Mouse (Mus musculus) forebrain, embryonic 14.5 days (tissue): ENCODE data around the gene Apba2. TPM values are rescaled to one million over a fixed set of nuclear protein-coding genes. Genes with fewer than 3 reads are reported as not detected.

Experiments
- ATAC-seq: fragments of 200-750 bp; cut with Nextera tagmentation; 2 replicates; pipeline ENCODE4 v1.8.0; 2017; ENCODE audit warnings: mild to moderate bottlenecking, moderate library complexity
- DNase-seq: peaks from one replicate; pipeline ENCODE4 v3.0.0-alpha.2; 2015; ENCODE audit warnings: low spot score
- H3K27ac ChIP-seq: fragments of 300-500 bp; sonication (generic); 2 replicates; pipeline ENCODE4 v1.5.1; 2014; ENCODE audit warnings: low read depth, mild to moderate bottlenecking, control low read depth, low read length, moderate library complexity
- H3K27me3 ChIP-seq: fragments of 300-500 bp; sonication (generic); replicated peaks from 2 replicates; pipeline ENCODE4 v1.6.1; 2014; ENCODE audit warnings: low read length, control low read depth, mixed read lengths; ENCODE audit not compliant: control insufficient read depth, insufficient read depth
- H3K36me3 ChIP-seq: fragments of 300-500 bp; sonication (generic); 2 replicates; pipeline ENCODE4 v1.6.1; 2014; ENCODE audit warnings: low read length, control low read depth; ENCODE audit not compliant: control insufficient read depth, insufficient read depth
- H3K4me1 ChIP-seq: fragments of 300-500 bp; sonication (generic); 2 replicates; pipeline ENCODE4 v1.6.1; 2014; ENCODE audit warnings: antibody characterized with exemption, low read length, control low read depth; ENCODE audit not compliant: control insufficient read depth, insufficient read depth
- H3K4me2 ChIP-seq: fragments of 300-500 bp; sonication (generic); 2 replicates; pipeline ENCODE4 v1.6.1; 2014; ENCODE audit warnings: mild to moderate bottlenecking, control low read depth, low read length
- H3K4me3 ChIP-seq: fragments of 300-500 bp; sonication (generic); 2 replicates; pipeline ENCODE4 v1.5.1; 2014; ENCODE audit warnings: low read depth, low read length, control low read depth
- H3K9ac ChIP-seq: fragments of 300-500 bp; sonication (generic); 2 replicates; pipeline ENCODE4 v1.6.1; 2014; ENCODE audit warnings: mild to moderate bottlenecking, low read length, control low read depth, moderate library complexity
- H3K9me3 ChIP-seq: fragments of 300-500 bp; sonication (generic); replicated peaks from 2 replicates; pipeline ENCODE4 v1.6.1; 2016; ENCODE audit warnings: low read length, control low read depth, mixed read lengths; ENCODE audit not compliant: control insufficient read depth
- WGBS: fragments of 180-500 bp; shearing (Covaris S2); extraction: QIAGEN DNeasy Blood & Tissue Kit; methylation state at CpG from one replicate; pipeline ENCODE4 v1.1.7; 2014; 5-methylcytosine and 5-hydroxymethylcytosine counted together
- polyA plus RNA-seq: library from polyadenylated mRNA; unstranded; fragments of >200 nt; fragmentation: Nextera tagmentation; extraction: Ambion mirVana; gene quantifications from 2 replicates; pipeline ENCODE4 v1.2.1, GENCODE M21; 2014

Apba2 gene
- polyA plus RNA-seq, 1 experiment from 2014 or later: 113 TPM

DNA sequence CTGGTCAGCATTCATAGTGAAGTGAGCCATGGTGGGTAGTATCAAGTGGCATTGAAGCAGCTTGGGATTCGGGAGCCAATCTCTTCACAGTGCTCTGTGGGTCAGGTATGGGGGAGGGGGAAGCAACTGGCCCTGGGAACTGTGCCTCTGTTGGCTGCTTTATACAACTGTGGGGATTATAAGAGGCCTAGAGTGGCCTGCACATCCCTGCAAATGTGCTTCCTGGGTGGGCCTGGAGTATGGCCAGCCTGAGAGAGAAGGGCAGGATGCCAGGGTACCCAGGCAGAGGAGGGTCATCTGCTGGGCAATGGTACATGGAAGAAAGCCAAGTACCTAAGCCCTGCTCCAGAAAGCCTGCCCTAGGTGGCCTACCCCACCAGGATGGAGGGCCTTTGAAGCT is 49.4 kb downstream of the Apba2 start:
- H3K9me3 ChIP-seq: no peaks in the 10 kb centered on the region
- H3K36me3 ChIP-seq: peaks cover 15% of the 10 kb centered on the region
- WGBS: 68% methylated on average over 1 of the region's 1 CpGs
- H3K4me1 ChIP-seq: peaks cover 5% of the 10 kb centered on the region; the same call in 1 of the 2 replicates
- H3K27ac ChIP-seq: 0 out of 2 replicates have a peak overlapping the region, but pooled peaks have one; percentile 14
- H3K4me2 ChIP-seq: no peak overlapping the region
- H3K9ac ChIP-seq: no peak overlapping the region
- H3K27me3 ChIP-seq: no peaks in the 10 kb centered on the region
- peak; percentile 65 for ATAC-seq
- DNase-seq: no peak
- H3K4me3 ChIP-seq: no peak overlapping the region

DNA sequence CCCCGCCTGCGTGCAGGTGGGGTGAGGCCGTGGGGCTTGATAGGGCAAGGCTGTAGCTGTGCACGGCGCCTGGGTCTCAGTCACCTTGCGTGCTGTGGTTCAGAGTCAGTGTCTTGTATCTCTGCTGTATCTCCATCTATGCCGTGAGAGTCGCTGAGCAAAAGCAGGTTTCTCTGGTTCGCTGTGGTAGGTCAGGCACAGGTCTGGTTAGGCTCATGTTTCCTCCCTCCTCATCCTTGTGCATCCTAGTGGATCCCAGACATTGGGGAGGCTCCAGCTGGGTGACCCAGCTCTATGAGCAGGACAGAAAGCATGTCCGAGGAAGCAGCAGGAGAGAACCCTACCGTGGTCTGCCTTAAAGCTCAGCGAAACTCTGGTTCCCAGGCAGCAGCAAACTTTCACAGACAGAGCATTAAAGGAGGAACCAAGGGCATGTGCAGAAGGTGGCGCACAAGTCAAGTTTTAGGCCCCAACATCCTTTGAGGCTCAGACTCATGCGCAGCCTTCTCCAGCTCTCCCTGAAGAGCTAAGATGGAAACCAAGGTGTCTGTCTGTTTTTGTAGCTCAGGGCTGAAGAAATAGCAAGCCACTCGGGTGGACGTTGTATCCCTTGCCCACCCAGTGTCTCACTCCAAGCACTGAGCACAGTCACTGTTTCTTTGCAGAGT is 51.2 kb downstream of the Apba2 start:
- Histone ChIP-seq H3K9ac (no peak overlapping the region), H3K27me3 (no peaks in the 10 kb centered on the region), H3K36me3 (peaks cover 15% of the 10 kb centered on the region), H3K9me3 (no peaks in the 10 kb centered on the region), H3K4me3 (no peak overlapping the region), H3K4me2 (no peak overlapping the region), H3K27ac (no peak overlapping the region), H3K4me1 (peaks cover 5% of the 10 kb centered on the region; the same call in 1 of the 2 replicates)
- DNase-seq: no peak
- no peak for ATAC-seq
- WGBS: 85% methylated on average over 13 of the region's 16 CpGs

DNA sequence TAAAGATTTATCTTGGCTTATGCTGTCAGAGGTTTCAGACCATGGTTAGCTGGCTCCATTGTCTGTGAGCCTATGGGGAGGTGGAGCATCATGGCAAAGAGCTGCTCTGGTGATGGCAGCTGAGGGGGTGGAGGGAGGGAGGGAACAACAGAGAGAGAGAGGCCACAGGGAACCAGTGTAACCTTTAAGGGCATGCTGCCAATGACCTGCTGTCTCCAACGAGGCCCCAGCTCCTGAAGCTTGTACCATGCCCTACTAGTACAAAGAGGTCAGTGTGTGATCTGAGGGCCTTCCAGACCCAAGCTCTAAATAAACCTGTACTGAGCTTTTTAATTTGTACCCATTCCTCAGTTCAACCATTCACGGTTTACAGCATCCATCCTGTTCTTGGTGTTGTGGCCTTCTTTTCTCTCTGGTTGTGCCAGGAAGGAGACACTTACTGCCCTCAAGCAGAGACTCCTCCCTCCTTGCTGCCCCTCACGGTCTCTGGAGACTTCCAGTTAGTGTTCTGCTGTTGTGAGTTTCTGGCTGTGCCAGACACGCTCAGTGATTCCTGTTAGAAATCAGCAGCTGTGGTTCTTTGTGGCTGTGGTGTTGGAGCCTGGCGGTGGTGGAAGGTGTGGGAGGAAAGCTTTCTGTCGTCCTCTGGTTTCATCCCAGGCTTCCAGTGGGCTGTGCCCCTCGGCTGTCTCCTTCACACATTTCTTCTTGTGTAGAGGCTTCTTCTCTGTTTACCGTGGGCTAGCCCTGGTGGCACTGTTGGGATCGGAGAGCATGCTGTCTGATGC is 60.4 kb downstream of the Apba2 start:
- no peaks in the 10 kb centered on the region for H3K9me3 ChIP-seq
- H3K4me2 ChIP-seq: no peak overlapping the region
- no peak overlapping the region for H3K4me3 ChIP-seq
- no peak for DNase-seq
- H3K9ac ChIP-seq: no peak overlapping the region
- 0 out of 2 replicates have a peak, but pooled peaks cover 3% of the 10 kb centered on the region for H3K4me1 ChIP-seq
- H3K27me3 ChIP-seq: no peaks in the 10 kb centered on the region
- no peaks in the 10 kb centered on the region for H3K36me3 ChIP-seq
- no peak for ATAC-seq
- 77% methylated on average over 9 of the region's 9 CpGs for WGBS
- no peak overlapping the region for H3K27ac ChIP-seq

DNA sequence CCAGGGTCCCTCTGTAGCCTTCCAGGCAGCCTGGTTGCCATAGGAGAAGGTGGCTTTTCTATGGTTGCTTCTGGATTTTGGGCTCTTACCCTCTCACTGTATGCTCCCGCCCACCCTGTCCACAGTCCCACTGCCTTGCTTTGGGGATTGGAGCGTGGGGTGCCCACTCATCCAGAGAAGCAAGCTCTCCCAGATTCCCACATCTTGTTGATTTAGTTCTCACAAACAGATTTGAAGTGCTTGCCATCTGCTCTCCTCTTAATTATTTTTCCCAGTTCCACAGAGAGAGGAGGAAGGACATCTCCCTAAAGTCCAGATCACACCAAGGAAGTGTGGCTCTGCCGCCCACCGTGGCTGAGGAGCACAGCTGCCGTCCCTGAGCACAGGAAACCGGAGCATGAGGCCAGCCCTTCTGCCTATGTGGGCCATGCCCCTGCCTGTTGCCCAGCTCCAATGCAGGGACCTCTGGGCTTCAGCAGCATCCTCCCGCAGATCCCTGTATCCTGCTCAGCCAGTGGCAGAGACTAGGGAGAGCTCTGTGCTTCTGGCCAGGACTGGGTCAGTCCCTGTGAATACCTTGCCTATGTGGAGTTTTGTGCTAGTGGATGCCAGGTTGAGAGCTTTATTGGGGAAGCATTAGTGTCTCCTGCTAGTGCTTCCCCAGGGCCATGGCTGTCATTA is 63.5 kb downstream of the Apba2 start:
- Histone ChIP-seq H3K27ac (peak overlapping the region; percentile 39; the same call in 1 of the 2 replicates), H3K4me2 (no peak overlapping the region), H3K9ac (no peak overlapping the region), H3K27me3 (no peaks in the 10 kb centered on the region), H3K4me3 (no peak overlapping the region), H3K4me1 (peaks cover 5% of the 10 kb centered on the region; the same call in 1 of the 2 replicates), H3K9me3 (no peaks in the 10 kb centered on the region), H3K36me3 (no peaks in the 10 kb centered on the region; the same call in 1 of the 2 replicates)
- WGBS: 80% methylated on average over 7 of the region's 7 CpGs
- DNase-seq (no peak), ATAC-seq (no peak)

DNA sequence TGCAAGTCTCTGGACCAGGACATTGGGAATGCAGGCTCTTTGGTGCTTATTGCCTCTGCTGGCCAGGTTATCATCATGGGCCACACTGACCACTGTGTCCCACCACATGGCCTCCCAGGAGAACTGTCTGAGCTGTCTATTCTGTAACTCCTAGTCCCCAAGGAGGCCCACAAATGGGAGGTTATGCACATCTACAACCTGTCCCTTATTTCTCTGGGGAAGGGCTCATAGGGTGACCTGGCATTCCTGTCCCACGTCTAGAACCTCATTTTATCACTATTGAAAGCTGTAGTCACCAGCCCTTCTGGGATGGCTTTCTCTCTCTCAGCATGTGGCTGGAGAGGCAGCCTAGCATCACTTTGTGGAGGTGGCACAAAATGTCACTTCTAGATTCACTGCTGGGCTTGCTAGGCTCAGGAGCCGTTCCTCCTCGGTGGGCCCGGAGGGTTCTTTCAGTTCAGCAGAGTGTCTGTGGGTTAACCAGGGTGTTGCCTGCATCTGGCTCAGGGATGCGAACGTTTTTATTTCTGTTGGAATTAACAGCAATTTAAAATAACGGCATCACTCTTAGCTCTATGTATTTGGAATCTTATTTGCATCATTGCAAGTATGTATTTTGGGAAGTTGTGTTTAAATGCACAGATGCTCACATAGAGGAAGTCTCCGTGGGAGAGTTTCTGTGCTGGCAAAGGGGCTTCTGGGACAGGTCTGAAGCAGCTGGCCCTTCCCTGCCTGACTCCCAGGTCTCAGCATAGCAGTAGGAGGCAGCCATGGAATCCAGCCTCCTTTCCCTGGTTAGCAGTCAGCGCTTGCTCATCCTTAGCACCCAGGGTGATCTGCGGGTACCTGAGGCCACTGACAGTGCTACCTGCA is 65.1 kb downstream of the Apba2 start:
- no peak for ATAC-seq
- DNase-seq: no peak
- Histone ChIP-seq H3K36me3 (no peaks in the 10 kb centered on the region; the same call in 1 of the 2 replicates), H3K27ac (no peak overlapping the region), H3K4me2 (no peak overlapping the region), H3K4me1 (peaks cover 5% of the 10 kb centered on the region; the same call in 1 of the 2 replicates), H3K9ac (no peak overlapping the region), H3K4me3 (no peak overlapping the region), H3K27me3 (no peaks in the 10 kb centered on the region), H3K9me3 (no peaks in the 10 kb centered on the region)
- 82% methylated on average over 10 of the region's 10 CpGs for WGBS

DNA sequence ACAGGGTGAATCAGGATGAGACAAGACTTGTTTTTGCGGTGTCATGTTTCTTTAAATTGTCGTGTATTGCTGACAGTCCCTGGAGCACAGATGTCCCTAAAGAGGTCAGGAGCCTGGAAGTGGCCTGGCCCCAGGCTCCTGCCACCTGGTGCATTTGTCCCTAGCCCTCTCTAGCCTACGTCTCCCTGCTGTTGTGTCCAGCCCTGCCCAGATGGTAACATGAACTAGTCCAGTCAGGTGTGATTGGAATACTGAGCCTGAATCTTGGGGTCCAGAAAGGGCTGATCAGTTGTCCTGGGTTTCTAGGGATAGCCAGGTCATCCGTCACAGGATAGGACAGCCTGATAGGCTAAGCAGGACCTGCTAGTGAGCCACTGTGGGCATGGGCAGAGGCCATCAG is 67.2 kb downstream of the Apba2 start:
- Histone ChIP-seq H3K36me3 (no peaks in the 10 kb centered on the region; the same call in 1 of the 2 replicates), H3K9me3 (no peaks in the 10 kb centered on the region), H3K4me2 (no peak overlapping the region), H3K27me3 (no peaks in the 10 kb centered on the region), H3K4me3 (no peak overlapping the region), H3K4me1 (peaks cover 5% of the 10 kb centered on the region; the same call in 1 of the 2 replicates), H3K27ac (no peak overlapping the region), H3K9ac (no peak overlapping the region)
- DNase-seq (no peak), ATAC-seq (no peak)
- WGBS: 74% methylated on average over 4 of the region's 4 CpGs

DNA sequence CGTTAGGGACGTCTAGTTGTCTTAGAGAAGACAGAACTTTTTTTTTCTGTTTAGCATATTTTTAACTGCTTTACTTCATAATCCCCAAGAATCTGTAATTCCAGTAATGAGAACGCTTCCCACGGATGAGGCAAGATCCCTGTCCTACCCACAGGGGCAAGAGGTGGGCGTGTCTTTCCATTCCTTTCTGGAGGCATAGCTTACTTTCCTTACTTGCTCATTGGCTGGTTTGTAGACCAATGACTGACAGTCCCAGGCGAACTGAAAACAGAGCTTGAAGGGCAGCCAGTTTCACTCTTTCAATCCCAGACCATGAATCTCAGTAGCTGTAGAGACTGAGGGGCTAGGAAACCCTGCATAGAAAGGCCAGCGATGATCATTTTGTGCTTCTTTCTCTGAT is 68.2 kb downstream of the Apba2 start:
- DNase-seq (peak; percentile 35), ATAC-seq (0 out of 2 replicates have a peak, but pooled peaks have one; percentile 35)
- Histone ChIP-seq H3K9me3 (no peaks in the 10 kb centered on the region), H3K27ac (no peak overlapping the region), H3K4me3 (no peak overlapping the region), H3K4me1 (peaks cover 5% of the 10 kb centered on the region; the same call in 1 of the 2 replicates), H3K9ac (no peak overlapping the region), H3K36me3 (no peaks in the 10 kb centered on the region; the same call in 1 of the 2 replicates), H3K27me3 (no peaks in the 10 kb centered on the region), H3K4me2 (no peak overlapping the region)
- 39% methylated on average over 7 of the region's 7 CpGs for WGBS

DNA sequence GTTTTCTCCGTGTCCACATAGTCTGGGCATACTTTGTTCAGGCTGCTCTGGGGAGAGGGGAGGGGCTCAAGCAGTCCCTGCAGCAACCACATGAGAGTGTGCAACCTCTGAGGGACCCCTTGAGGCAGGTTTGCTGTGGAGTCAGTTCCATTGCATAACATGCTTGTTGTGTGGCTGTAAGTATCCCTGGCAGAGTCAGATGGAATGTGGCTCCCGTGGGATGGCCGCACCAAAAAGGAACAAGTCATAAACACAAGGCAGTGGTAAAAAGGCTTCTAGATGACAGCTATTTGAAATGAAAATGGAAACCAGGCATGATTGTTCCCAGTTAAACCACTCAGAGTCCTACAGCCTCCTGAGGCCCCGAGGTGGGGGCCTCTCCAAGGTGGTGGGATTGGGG is 69.4 kb downstream of the Apba2 start:
- Histone ChIP-seq H3K27ac (no peak overlapping the region), H3K36me3 (no peaks in the 10 kb centered on the region; the same call in 1 of the 2 replicates), H3K4me2 (no peak overlapping the region), H3K9me3 (no peaks in the 10 kb centered on the region), H3K4me3 (no peak overlapping the region), H3K27me3 (no peaks in the 10 kb centered on the region), H3K9ac (no peak overlapping the region), H3K4me1 (peaks cover 2% of the 10 kb centered on the region; the same call in 1 of the 2 replicates)
- 94% methylated on average over 4 of the region's 4 CpGs for WGBS
- DNase-seq (no peak), ATAC-seq (no peak)
